Mouse (Mus musculus) erythroblast, embryonic 14.5 days (primary cell): ENCODE measurements around the gene Rmdn2.

Experiments used
- GATA1 ChIP-seq: IDR thresholded peaks from 2 replicates; pipeline ENCODE4 v1.6.1; 2012; ENCODE audit warnings: low read length, inconsistent platforms, mixed read lengths
- TAL1 ChIP-seq: IDR thresholded peaks from 3 replicates; pipeline ENCODE4 v1.6.1; 2012; ENCODE audit warnings: low read length, inconsistent platforms, mixed read lengths

GRCm38 (mm10) chr17:79658452-79658851 lies 46.8 kb downstream of the Rmdn2 start:
- TF ChIP-seq TAL1 (no peak), GATA1 (no peak)
